Mouse (Mus musculus): ENCODE results near the gene Osgep. TPM values are rescaled to one million over a fixed set of nuclear protein-coding genes. Genes with fewer than 3 reads are reported as not detected.
"Not testable (repeated sequence)": the region's sequence is repeated elsewhere in the genome, so short reads cannot be mapped to it uniquely, and the experiment has no call there.

Osgep gene
- polyA plus RNA-seq (2016; fragmentation: Nextera tagmentation; extraction: Ambion mirVana) = 108 and 111 TPM in 2 replicates

DNA sequence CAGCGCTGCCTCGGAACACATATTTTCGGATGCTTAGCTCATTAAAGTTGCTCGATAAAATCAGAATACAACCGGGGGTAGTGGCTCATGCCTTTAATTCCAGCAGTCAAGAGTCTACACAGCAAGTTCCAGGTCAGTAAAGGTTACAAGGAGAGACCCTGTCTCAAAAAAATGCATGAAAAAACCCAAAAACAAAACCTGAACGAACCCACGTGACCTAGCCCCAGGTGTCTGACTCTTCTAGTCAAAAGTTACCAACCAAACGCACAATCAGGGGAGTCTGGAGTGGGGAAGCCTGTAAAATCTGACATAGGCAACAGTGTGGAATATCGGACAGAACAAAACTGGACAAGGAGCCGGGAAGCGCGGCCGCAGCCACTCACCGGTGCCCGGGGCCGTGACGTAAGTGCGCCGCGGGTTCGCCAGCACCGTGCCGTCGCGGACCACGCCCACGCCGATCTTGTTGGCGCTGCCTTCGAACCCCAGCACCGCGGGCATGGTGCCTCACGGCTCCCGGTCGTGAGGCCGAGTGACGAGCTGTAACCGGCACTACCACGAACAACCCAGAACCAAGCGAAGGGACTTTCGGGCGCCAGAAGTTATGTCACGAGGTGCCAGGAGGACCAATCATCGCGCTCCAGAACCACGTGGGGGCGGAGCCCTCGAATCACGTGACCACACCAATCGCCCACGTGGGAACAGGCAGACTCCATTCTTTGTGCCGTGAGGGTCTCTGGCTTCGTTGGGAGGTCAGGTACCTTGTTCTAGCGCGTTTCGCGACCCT, at the start of gene Osgep, which contains the start of gene Apex1:
Gene Osgep, minus strand, starts transcription at position 613 of the 784 bp plus-strand sequence.
Gene Apex1, plus strand, starts transcription at position 688 of the 784 bp plus-strand sequence.
- Histone ChIP-seq H3K9ac (peak within 1 kb of the TSS; percentile 89), H3K27me3 (replicated peaks) (no peaks in the 10 kb centered on the region), H3K27ac (ENCODE audit: poor library complexity, severe bottlenecking) (peak within 1 kb of the TSS; percentile 90), H3K36me3 (peaks cover 39% of the 10 kb centered on the region), H3K4me1 (replicated peaks) (peaks cover 19% of the 10 kb centered on the region), H3K9me3 (replicated peaks) (no peaks in the 10 kb centered on the region), H3K4me3 (peak within 1 kb of the TSS; percentile 92), H3K4me2 (peak within 1 kb of the TSS; percentile 91)
- peak; percentile 94 for ATAC-seq (ENCODE audit: insufficient number of reproducible peaks, low FRiP score)
- WGBS = under 1% methylated on average over 57 of the region's 57 CpGs

DNA sequence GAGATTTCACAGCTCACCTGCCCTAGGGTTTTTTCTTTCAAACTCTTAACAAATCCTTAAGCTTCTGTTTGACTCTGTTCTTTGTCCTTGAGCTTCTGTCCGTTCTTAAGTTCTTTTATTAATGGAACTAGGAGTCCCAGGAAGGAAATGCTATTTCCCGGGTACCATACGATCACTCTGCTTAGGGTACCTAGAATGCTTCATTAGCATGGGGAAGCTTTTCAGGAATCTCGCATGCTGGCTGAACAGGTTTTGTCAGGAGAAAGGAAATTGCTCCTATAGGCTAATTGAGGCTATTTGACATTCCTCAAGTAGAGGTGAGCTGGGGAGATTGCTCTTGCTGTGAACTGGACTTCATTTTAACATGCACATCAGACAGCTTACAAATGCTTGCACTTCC, 49.0 kb upstream of the Osgep start:
- H3K27me3 ChIP-seq (replicated peaks) = no peaks in the 10 kb centered on the region
- no peaks in the 10 kb centered on the region for H3K36me3 ChIP-seq
- H3K4me3 ChIP-seq = no peak overlapping the region
- no peaks in the 10 kb centered on the region for H3K9me3 ChIP-seq (replicated peaks)
- no peak overlapping the region for H3K9ac ChIP-seq
- H3K27ac ChIP-seq (ENCODE audit: poor library complexity, severe bottlenecking) = no peak overlapping the region
- peaks cover 9% of the 10 kb centered on the region for H3K4me1 ChIP-seq (replicated peaks)
- 46% methylated on average over 4 of the region's 4 CpGs for WGBS
- ATAC-seq (ENCODE audit: insufficient number of reproducible peaks, low FRiP score) = no peak
- H3K4me2 ChIP-seq = no peak overlapping the region

DNA sequence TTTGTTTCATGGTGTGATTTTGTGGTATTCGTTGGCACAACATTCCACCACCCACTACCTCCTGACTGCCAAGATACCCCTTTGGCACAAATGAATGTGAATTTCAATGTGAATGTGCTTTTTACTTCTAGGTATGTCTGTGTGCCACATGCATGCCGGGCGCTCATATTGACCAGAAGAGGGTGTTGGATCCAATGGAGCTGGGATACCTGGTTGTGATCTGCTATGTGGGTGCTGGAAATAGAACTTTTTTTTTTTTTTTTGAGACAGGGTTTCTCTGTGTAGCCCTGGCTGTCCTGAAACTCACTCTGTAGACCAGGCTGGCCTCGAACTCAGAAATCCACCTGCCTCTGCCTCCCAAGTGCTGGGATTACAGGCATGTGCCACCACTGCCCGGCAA, 48.4 kb upstream of the Osgep start:
- H3K4me2 ChIP-seq; ATAC-seq (ENCODE audit: insufficient number of reproducible peaks, low FRiP score); H3K9ac ChIP-seq; H3K9me3 ChIP-seq (replicated peaks); H3K27me3 ChIP-seq (replicated peaks); H3K4me1 ChIP-seq (replicated peaks); H3K36me3 ChIP-seq; H3K27ac ChIP-seq (ENCODE audit: poor library complexity, severe bottlenecking); H3K4me3 ChIP-seq: not testable (repeated sequence)
- WGBS = 86% methylated on average over 5 of the region's 5 CpGs

DNA sequence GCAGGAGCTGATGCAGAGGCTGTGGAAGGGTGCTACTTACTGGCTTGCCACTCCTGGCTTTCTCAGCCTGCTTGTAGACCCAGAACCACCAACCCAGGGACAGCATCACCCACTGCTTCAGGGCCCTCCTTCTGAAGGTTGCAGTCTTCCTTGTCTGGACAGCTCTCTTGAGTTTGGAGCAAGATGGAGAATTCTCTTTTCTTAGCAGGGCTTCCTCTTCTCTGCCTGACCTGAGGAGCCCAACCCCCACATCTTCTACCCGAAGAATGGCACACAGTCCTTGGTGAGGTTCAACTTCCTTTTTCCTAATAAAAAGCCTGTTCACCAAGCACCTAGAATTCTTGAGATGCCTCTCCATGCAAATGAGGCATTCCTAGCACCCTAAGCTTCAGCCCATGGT, 46.1 kb upstream of the Osgep start:
- H3K36me3 ChIP-seq = no peaks in the 10 kb centered on the region
- H3K4me2 ChIP-seq = no peak overlapping the region
- WGBS = 35% methylated on average over 1 of the region's 1 CpGs
- no peak overlapping the region for H3K4me3 ChIP-seq
- ATAC-seq (ENCODE audit: insufficient number of reproducible peaks, low FRiP score) = no peak
- H3K9ac ChIP-seq = no peak overlapping the region
- H3K27me3 ChIP-seq (replicated peaks) = no peaks in the 10 kb centered on the region
- peaks cover 4% of the 10 kb centered on the region for H3K4me1 ChIP-seq (replicated peaks)
- H3K9me3 ChIP-seq (replicated peaks) = no peaks in the 10 kb centered on the region
- H3K27ac ChIP-seq (ENCODE audit: poor library complexity, severe bottlenecking) = no peak overlapping the region

GRCm38 (mm10) chr14:50969558-50970544, 45.2 kb upstream of the Osgep start:
- peak overlapping the region; percentile 54 for H3K27ac ChIP-seq (ENCODE audit: poor library complexity, severe bottlenecking)
- no peaks in the 10 kb centered on the region for H3K36me3 ChIP-seq
- H3K9me3 ChIP-seq (replicated peaks) = no peaks in the 10 kb centered on the region
- 22% methylated on average over 12 of the region's 12 CpGs for WGBS
- ATAC-seq (ENCODE audit: insufficient number of reproducible peaks, low FRiP score) = no peak
- no peaks in the 10 kb centered on the region for H3K27me3 ChIP-seq (replicated peaks)
- peak overlapping the region; percentile 35; the same call in 1 of the 2 replicates for H3K9ac ChIP-seq
- H3K4me2 ChIP-seq = peak overlapping the region; percentile 44
- H3K4me3 ChIP-seq = 0 out of 2 replicates have a peak overlapping the region, but pooled peaks have one; percentile 3
- peaks cover 4% of the 10 kb centered on the region for H3K4me1 ChIP-seq (replicated peaks)

GRCm38 (mm10) chr14:50969041-50969440, 44.3 kb upstream of the Osgep start:
- Histone ChIP-seq H3K4me1 (replicated peaks) (peaks cover 4% of the 10 kb centered on the region), H3K27ac (ENCODE audit: poor library complexity, severe bottlenecking) (no peak overlapping the region), H3K4me3 (no peak overlapping the region), H3K4me2 (no peak overlapping the region), H3K36me3 (no peaks in the 10 kb centered on the region), H3K9ac (no peak overlapping the region), H3K27me3 (replicated peaks) (no peaks in the 10 kb centered on the region), H3K9me3 (replicated peaks) (no peaks in the 10 kb centered on the region)
- 27% methylated on average over 1 of the region's 1 CpGs for WGBS
- ATAC-seq (ENCODE audit: insufficient number of reproducible peaks, low FRiP score) = no peak

DNA sequence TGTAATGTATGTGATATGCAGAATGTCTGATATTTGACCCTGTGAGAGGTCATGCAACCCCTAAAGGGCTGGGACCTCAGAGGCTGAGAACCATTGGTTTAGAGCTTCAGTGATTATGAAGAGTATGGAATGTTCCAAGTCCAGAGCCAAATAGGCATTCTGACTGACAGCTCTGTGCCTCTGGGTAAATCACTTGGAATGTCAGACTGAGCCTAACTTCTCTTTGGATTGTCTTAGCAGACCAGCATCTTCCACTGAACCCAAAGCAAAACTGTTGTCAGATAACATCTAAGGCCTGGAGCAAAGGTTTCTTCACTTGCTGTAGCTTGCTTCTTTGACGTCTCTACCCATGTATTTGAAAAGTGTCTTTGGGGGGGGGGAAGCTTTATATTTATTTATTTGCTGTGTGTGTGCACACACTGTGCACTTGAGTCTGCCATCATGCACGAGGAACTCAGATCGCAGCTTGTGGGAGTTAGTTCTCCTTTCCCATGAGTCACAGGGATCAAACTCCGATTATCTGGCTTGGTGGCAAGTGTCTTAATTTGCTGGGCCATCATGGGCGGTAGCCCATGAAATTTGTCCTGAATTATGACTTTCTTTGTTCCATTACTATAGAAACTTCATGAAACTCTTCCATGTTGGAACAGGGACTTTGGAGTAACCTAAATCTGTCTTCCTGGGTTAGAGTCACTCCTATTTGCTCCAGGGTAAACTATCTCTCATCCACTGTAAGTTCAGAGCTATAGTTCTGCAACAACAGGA, 43.7 kb upstream of the Osgep start:
- Histone ChIP-seq H3K9me3 (replicated peaks) (no peaks in the 10 kb centered on the region), H3K36me3 (no peaks in the 10 kb centered on the region), H3K4me2 (no peak overlapping the region), H3K27me3 (replicated peaks) (no peaks in the 10 kb centered on the region), H3K27ac (ENCODE audit: poor library complexity, severe bottlenecking) (no peak overlapping the region), H3K9ac (no peak overlapping the region), H3K4me1 (replicated peaks) (peaks cover 4% of the 10 kb centered on the region), H3K4me3 (no peak overlapping the region)
- ATAC-seq (ENCODE audit: insufficient number of reproducible peaks, low FRiP score) = no peak
- 82% methylated on average over 5 of the region's 5 CpGs for WGBS

DNA sequence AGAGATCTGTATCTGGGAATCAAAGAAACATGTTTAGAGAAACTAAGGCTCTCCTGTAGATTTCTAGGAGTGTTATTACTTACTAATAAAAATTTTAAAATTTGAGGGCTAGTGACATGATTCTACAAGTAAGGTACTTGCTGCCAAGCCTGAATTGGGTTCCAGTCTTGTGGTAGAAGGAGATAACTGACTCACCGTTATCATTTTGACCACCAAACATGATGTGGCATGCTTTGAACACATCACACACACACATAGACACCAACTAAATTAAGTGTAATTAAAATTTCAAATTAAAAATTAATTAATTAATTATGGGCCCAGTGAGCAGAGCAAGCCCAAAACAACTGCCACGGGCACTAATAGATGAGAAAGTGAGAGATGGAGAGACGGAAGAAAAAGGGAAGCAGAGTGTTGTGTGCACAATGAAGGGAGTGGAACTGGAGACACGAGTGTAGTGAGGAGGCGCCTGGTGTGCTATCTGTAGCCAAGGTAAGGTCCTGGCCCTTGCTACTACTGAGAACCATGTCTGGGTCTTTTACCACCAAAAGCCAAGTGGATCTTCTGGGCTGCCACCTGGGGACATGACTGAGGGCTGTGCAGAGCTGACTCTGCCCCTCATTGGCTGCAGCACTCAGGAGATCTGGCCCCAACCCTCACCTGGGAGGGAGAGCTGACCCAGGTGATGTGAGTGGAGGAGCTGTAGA, 33.7 kb upstream of the Osgep start:
- H3K4me1 ChIP-seq (replicated peaks); H3K4me3 ChIP-seq; H3K36me3 ChIP-seq; H3K4me2 ChIP-seq; H3K27me3 ChIP-seq (replicated peaks); H3K27ac ChIP-seq (ENCODE audit: poor library complexity, severe bottlenecking); H3K9ac ChIP-seq; H3K9me3 ChIP-seq (replicated peaks); ATAC-seq (ENCODE audit: insufficient number of reproducible peaks, low FRiP score): not testable (repeated sequence)
- 85% methylated on average over 5 of the region's 5 CpGs for WGBS

GRCm38 (mm10) chr14:50957146-50957545, 32.5 kb upstream of the Osgep start:
- H3K4me1 ChIP-seq (replicated peaks); H3K9ac ChIP-seq; H3K27ac ChIP-seq (ENCODE audit: poor library complexity, severe bottlenecking); H3K9me3 ChIP-seq (replicated peaks); H3K4me3 ChIP-seq; H3K36me3 ChIP-seq; H3K27me3 ChIP-seq (replicated peaks); ATAC-seq (ENCODE audit: insufficient number of reproducible peaks, low FRiP score); H3K4me2 ChIP-seq: not testable (repeated sequence)
- WGBS = 63% methylated on average over 3 of the region's 3 CpGs

- H3K9me3 ChIP-seq (replicated peaks); ATAC-seq (ENCODE audit: insufficient number of reproducible peaks, low FRiP score); H3K4me3 ChIP-seq; H3K27me3 ChIP-seq (replicated peaks); H3K36me3 ChIP-seq; H3K27ac ChIP-seq (ENCODE audit: poor library complexity, severe bottlenecking); H3K4me1 ChIP-seq (replicated peaks); H3K9ac ChIP-seq: not testable (repeated sequence)
- H3K4me2 ChIP-seq = peak overlapping the region; percentile 64
- WGBS = 80% methylated on average over 6 of the region's 6 CpGs
Measured at GRCm38 (mm10) chr14:50956724-50957123, 32.0 kb upstream of the Osgep start.
